Mouse (Mus musculus): ENCODE measurements around the gene Braf. TPM values are rescaled to one million over a fixed set of nuclear protein-coding genes. Genes with fewer than 3 reads are reported as not detected.
"Not testable (repeated sequence)": the region's sequence is repeated elsewhere in the genome, so short reads cannot be mapped to it uniquely, and the experiment has no call there.

Braf gene
- polyA plus RNA-seq, 1 experiment from 2014 or later: 18.9 TPM

- WGBS: 85% methylated on average over 7 of the region's 7 CpGs
- H3K9me3 ChIP-seq: no peaks in the 10 kb centered on the region
- H3K36me3 ChIP-seq (replicated peaks): no peaks in the 10 kb centered on the region
Measured at GRCm38 (mm10) chr6:39714341-39714740, 10.9 kb downstream of the Braf start.

DNA sequence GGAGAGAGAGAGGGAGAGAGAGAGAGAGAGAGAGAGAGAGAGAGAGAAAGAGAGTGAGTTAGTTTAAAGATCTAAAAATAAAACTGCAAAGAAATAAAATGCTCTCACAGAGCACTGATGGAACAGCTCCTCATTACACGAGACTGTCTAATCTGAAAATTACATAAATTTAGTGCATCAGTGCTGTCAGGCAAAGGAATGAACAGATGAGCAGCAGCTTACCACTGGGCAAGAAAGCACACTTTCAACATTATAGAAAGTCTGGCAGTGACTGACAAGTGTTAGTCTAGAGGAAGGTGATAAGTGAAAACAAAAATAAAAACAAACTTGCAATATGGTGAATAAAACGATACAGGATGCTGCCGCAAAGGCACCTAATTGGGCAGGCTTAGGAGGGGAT lies 11.9 kb downstream of the Braf start:
- Histone ChIP-seq H3K4me1 (peaks cover 4% of the 10 kb centered on the region; the same call in 1 of the 2 replicates), H3K36me3 (replicated peaks) (no peaks in the 10 kb centered on the region), H3K4me3 (no peak overlapping the region), H3K27me3 (replicated peaks; ENCODE audit: low read depth, poor library complexity, severe bottlenecking) (no peaks in the 10 kb centered on the region), H3K9me3 (no peaks in the 10 kb centered on the region), H3K27ac (replicated peaks) (no peak overlapping the region)
- WGBS: 83% methylated on average over 3 of the region's 3 CpGs
- no peak for DNase-seq (ENCODE audit: low spot score)

More at GRCm38 (mm10) chr6:39714341-39714740, 10.9 kb downstream of the Braf start:
- Histone ChIP-seq H3K27ac (replicated peaks) (no peak overlapping the region), H3K27me3 (replicated peaks; ENCODE audit: low read depth, poor library complexity, severe bottlenecking) (no peaks in the 10 kb centered on the region), H3K4me1 (peaks cover 4% of the 10 kb centered on the region; the same call in 1 of the 2 replicates), H3K4me3 (no peak overlapping the region)
- DNase-seq (ENCODE audit: low spot score): no peak

- WGBS: 94% methylated on average over 4 of the region's 4 CpGs
- no peaks in the 10 kb centered on the region for H3K27me3 ChIP-seq (replicated peaks; ENCODE audit: low read depth, poor library complexity, severe bottlenecking)
- no peak for DNase-seq (ENCODE audit: low spot score)
- no peaks in the 10 kb centered on the region for H3K9me3 ChIP-seq
- H3K4me1 ChIP-seq: no peaks in the 10 kb centered on the region
- H3K27ac ChIP-seq (replicated peaks): no peak overlapping the region
- H3K36me3 ChIP-seq (replicated peaks): no peaks in the 10 kb centered on the region
- H3K4me3 ChIP-seq: no peak overlapping the region
Measured at GRCm38 (mm10) chr6:39705625-39706024, 19.6 kb downstream of the Braf start.

DNA sequence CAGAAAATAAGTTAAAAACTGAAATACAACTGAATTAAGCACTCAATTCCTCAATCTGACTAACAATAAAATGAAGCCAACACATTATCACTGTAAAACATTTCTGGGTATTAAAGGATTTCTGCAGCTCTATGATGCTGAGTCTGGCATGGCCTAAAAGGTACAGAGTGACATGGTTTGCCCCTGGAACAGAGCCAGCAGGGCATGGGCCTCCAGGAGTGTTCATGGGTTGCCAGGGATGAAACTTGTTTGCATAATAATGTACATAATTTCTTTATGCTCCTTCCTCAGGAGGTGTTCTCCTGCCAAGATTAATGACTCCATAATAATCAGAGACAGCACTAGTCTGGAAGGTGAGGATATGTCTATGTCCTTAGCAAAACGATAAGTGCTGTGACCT lies 32.1 kb downstream of the Braf start:
- Histone ChIP-seq H3K27me3 (replicated peaks; ENCODE audit: low read depth, poor library complexity, severe bottlenecking) (no peaks in the 10 kb centered on the region), H3K36me3 (replicated peaks) (no peaks in the 10 kb centered on the region), H3K4me1 (no peaks in the 10 kb centered on the region), H3K4me3 (no peak overlapping the region), H3K9me3 (no peaks in the 10 kb centered on the region), H3K27ac (replicated peaks) (no peak overlapping the region)
- WGBS: 98% methylated on average over 1 of the region's 1 CpGs
- DNase-seq (ENCODE audit: low spot score): no peak

GRCm38 (mm10) chr6:39686839-39687238 lies 38.4 kb downstream of the Braf start:
- not testable (repeated sequence) for H3K9me3 ChIP-seq; H3K27me3 ChIP-seq (replicated peaks; ENCODE audit: low read depth, poor library complexity, severe bottlenecking); H3K4me3 ChIP-seq; H3K36me3 ChIP-seq (replicated peaks); DNase-seq (ENCODE audit: low spot score); H3K27ac ChIP-seq (replicated peaks); H3K4me1 ChIP-seq

DNA sequence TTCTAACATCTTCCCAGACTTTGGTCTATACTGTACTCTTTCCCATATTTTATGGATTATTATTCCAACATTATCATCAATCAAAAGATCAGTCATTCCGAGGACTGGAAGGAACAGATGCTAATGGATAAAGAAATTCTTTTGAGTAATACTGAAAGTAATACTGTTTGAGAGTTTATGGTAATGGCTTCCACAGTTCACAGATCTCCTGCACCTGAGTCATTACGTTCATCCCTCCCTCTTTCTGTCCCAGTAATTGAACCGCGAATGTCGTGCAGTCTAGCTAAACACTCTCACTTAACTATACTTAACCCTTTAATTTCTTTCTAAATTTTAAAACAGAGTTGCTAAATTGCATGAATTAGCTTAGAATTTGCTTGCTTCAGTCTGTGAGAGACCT lies 43.5 kb downstream of the Braf start:
- Histone ChIP-seq H3K27ac (replicated peaks) (no peak overlapping the region), H3K36me3 (replicated peaks) (peaks cover 20% of the 10 kb centered on the region), H3K4me3 (no peak overlapping the region), H3K27me3 (replicated peaks; ENCODE audit: low read depth, poor library complexity, severe bottlenecking) (no peaks in the 10 kb centered on the region), H3K9me3 (no peaks in the 10 kb centered on the region), H3K4me1 (peaks cover 6% of the 10 kb centered on the region)
- 66% methylated on average over 5 of the region's 5 CpGs for WGBS
- DNase-seq (ENCODE audit: low spot score): no peak

GRCm38 (mm10) chr6:39680524-39680923 lies 44.7 kb downstream of the Braf start:
- Histone ChIP-seq H3K4me1 (peaks cover 6% of the 10 kb centered on the region), H3K4me3 (no peak overlapping the region), H3K36me3 (replicated peaks) (peaks cover 30% of the 10 kb centered on the region), H3K27ac (replicated peaks) (no peak overlapping the region), H3K27me3 (replicated peaks; ENCODE audit: low read depth, poor library complexity, severe bottlenecking) (no peaks in the 10 kb centered on the region), H3K9me3 (no peaks in the 10 kb centered on the region)
- DNase-seq (ENCODE audit: low spot score): no peak
- 26% methylated on average over 4 of the region's 4 CpGs for WGBS

DNA sequence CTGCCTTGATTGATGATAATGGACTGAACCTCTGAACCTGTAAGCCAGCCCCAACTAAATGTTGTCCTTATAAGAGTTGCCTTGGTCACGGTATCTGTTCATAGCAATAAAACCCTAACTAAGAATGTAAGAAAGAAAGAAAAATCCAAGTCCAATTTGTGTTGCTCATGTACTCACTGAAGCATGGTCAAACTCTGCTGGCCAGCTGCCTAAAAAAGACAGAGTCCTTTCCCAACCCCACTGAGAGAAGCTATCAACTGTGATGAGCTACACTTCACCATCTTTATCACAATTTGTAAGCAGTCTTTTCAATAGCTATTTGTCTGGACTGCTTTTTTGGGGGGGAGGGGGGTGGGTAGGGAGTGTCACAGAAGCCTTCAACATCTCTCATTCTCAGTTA lies 47.0 kb downstream of the Braf start:
- H3K27ac ChIP-seq (replicated peaks): no peak overlapping the region
- DNase-seq (ENCODE audit: low spot score): no peak
- 100% methylated on average over 1 of the region's 1 CpGs for WGBS
- H3K4me3 ChIP-seq: no peak overlapping the region
- H3K4me1 ChIP-seq: peaks cover 6% of the 10 kb centered on the region
- no peaks in the 10 kb centered on the region for H3K27me3 ChIP-seq (replicated peaks; ENCODE audit: low read depth, poor library complexity, severe bottlenecking)
- H3K9me3 ChIP-seq: no peaks in the 10 kb centered on the region
- H3K36me3 ChIP-seq (replicated peaks): peaks cover 37% of the 10 kb centered on the region

DNA sequence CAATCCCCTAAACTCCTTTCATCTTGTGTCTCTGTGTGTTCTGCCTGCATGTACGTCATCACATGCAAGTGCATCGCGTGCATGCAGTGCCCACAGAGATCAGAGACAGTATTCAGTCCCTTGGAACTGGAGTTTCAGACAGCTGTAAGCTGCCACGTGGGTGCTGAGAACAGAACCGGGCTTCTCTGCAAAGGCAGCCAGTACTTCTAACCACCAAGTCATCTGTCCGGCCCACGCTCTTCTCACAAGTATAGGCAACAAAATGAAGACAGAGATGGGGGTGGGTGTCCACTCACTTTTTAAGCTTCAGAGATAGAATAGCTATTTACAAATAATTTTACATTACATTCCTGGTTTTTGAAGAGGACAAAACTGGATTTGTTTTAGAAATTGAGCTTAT lies 50.2 kb downstream of the Braf start:
- 86% methylated on average over 7 of the region's 7 CpGs for WGBS
- H3K4me3 ChIP-seq: no peak overlapping the region
- DNase-seq (ENCODE audit: low spot score): no peak
- H3K27me3 ChIP-seq (replicated peaks; ENCODE audit: low read depth, poor library complexity, severe bottlenecking): no peaks in the 10 kb centered on the region
- no peaks in the 10 kb centered on the region for H3K4me1 ChIP-seq
- H3K36me3 ChIP-seq (replicated peaks): peaks cover 46% of the 10 kb centered on the region
- no peak overlapping the region for H3K27ac ChIP-seq (replicated peaks)
- no peaks in the 10 kb centered on the region for H3K9me3 ChIP-seq

DNA sequence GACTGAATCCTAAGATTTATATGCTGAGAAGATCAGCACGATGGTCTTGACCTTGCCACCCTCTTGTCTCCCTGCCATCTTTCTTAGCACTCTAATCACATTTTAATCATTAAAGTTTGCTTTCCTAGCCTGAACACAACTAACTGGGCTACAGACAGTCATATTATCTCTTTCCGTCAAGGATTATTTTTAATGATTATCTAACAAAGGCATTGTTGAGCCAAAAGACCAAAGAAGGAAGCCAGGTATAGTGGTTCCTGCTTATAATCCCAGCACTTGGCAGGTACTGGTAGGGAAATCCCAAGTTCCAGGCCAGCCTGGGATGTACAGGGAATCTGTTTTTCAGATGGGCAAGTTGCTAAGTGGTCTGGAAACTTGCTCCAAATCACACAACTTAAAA lies 114.0 kb downstream of the Braf start:
- Histone ChIP-seq H3K4me3 (no peak overlapping the region), H3K36me3 (replicated peaks) (peaks cover 49% of the 10 kb centered on the region), H3K9me3 (no peaks in the 10 kb centered on the region), H3K27me3 (replicated peaks; ENCODE audit: low read depth, poor library complexity, severe bottlenecking) (no peaks in the 10 kb centered on the region), H3K4me1 (no peaks in the 10 kb centered on the region), H3K27ac (replicated peaks) (no peak overlapping the region)
- WGBS: 88% methylated on average over 2 of the region's 2 CpGs
- DNase-seq (ENCODE audit: low spot score): no peak

DNA sequence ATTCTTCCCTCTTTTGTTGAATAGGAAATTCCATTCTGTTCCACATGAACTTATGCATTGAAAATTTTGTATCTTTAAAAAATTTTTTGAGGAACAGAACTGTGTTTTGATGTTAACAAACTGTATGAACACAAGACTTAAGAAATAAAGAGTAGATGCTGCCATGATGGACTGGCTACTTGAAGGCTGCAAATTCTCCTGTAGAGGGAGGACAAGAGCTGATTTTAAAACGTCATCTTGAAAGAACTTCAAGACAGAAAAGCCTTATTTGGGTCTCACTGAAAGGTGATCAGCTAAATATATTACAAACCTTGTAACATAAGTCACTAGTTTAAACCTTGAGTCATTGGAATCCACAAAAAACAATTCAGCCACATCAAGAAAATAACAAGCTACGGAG lies 115.1 kb downstream of the Braf start:
- H3K27me3 ChIP-seq (replicated peaks; ENCODE audit: low read depth, poor library complexity, severe bottlenecking): no peaks in the 10 kb centered on the region
- no peaks in the 10 kb centered on the region for H3K9me3 ChIP-seq
- no peaks in the 10 kb centered on the region for H3K4me1 ChIP-seq
- no peak overlapping the region for H3K27ac ChIP-seq (replicated peaks)
- H3K36me3 ChIP-seq (replicated peaks): peaks cover 39% of the 10 kb centered on the region
- 77% methylated on average over 2 of the region's 2 CpGs for WGBS
- H3K4me3 ChIP-seq: no peak overlapping the region
- DNase-seq (ENCODE audit: low spot score): no peak

DNA sequence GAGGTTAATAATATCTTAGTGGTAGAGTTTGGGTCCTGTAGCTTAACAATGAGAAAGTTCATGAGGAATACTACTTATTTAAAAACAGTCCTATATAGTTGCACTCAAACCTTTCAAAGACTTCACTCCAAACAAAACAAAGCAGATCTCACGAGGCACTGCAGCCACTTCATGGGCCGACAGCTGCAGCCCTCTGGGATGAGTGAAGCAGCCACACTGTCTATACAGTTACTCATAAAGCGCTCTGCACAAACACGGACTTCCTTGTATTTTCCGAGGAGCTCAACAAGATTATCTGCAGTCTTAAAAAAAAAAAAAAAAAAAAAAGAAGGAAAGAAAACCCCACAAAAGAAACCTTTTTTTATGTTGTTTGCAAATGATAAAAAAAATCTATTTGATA lies 117.9 kb downstream of the Braf start:
- 82% methylated on average over 5 of the region's 5 CpGs for WGBS
- DNase-seq (ENCODE audit: low spot score): no peak

GRCm38 (mm10) chr6:39606862-39607261 lies 118.4 kb downstream of the Braf start:
- Histone ChIP-seq H3K4me3 (no peak overlapping the region), H3K27ac (replicated peaks) (no peak overlapping the region), H3K27me3 (replicated peaks; ENCODE audit: low read depth, poor library complexity, severe bottlenecking) (no peaks in the 10 kb centered on the region), H3K4me1 (no peaks in the 10 kb centered on the region), H3K36me3 (replicated peaks) (peaks cover 37% of the 10 kb centered on the region), H3K9me3 (no peaks in the 10 kb centered on the region)
- WGBS: 74% methylated on average over 3 of the region's 3 CpGs
- DNase-seq (ENCODE audit: low spot score): no peak

More for the DNA sequence above, 117.9 kb downstream of the Braf start:
- H3K4me1 ChIP-seq: no peaks in the 10 kb centered on the region
- H3K27me3 ChIP-seq (replicated peaks; ENCODE audit: low read depth, poor library complexity, severe bottlenecking): no peaks in the 10 kb centered on the region
- no peak overlapping the region for H3K4me3 ChIP-seq
- no peak overlapping the region for H3K27ac ChIP-seq (replicated peaks)
- no peaks in the 10 kb centered on the region for H3K9me3 ChIP-seq
- H3K36me3 ChIP-seq (replicated peaks): peaks cover 34% of the 10 kb centered on the region

- H3K27ac ChIP-seq (replicated peaks): no peak overlapping the region
- WGBS: 93% methylated on average over 6 of the region's 6 CpGs
- H3K4me1 ChIP-seq: no peaks in the 10 kb centered on the region
- peaks cover 34% of the 10 kb centered on the region for H3K36me3 ChIP-seq (replicated peaks)
- no peaks in the 10 kb centered on the region for H3K27me3 ChIP-seq (replicated peaks; ENCODE audit: low read depth, poor library complexity, severe bottlenecking)
- H3K9me3 ChIP-seq: no peaks in the 10 kb centered on the region
- no peak for DNase-seq (ENCODE audit: low spot score)
- no peak overlapping the region for H3K4me3 ChIP-seq
Measured at GRCm38 (mm10) chr6:39606056-39606455, 119.2 kb downstream of the Braf start.
